Mouse (Mus musculus): ENCODE measurements around the gene Pkdrej. TPM values are rescaled to one million over a fixed set of nuclear protein-coding genes. Genes with fewer than 3 reads are reported as not detected.

The Pkdrej gene
- polyA plus RNA-seq, 1 experiment = 0.25 TPM

- Histone ChIP-seq H3K4me3 (replicated peaks; ENCODE audit: insufficient read depth, low read depth, low read length) (no peak overlapping the region), H3K27ac (ENCODE audit: insufficient read depth, low read length) (no peak overlapping the region), H3K4me1 (ENCODE audit: control insufficient read depth, insufficient read depth, low read length) (no peaks in the 10 kb centered on the region), H3K27me3 (ENCODE audit: control insufficient read depth, insufficient read depth, low read length) (no peaks in the 10 kb centered on the region)
- no peak for DNase-seq
- TF ChIP-seq CTCF (IDR thresholded peaks at IDR 0.05; ENCODE audit: borderline replicate concordance, insufficient read depth, low read depth, low read length) (no peak), POLR2A (IDR thresholded peaks at IDR 0.05; ENCODE audit: borderline replicate concordance, insufficient read depth, low read length) (no peak)
- WGBS = 52% methylated on average over 3 of the region's 3 CpGs
These were observed 56.5 kb downstream of the Pkdrej start for GRCm38 (mm10) chr15:85765022-85765421.

Other genes with a start within 250 kb of the Pkdrej start
- 11.1 and 14.7 TPM in 2 replicates for gene Wnt7b, start 239.3 kb downstream of the Pkdrej start, polyA plus RNA-seq (2012; rRNA removed)
- 1.1 and 1.5 TPM in 2 replicates for gene Ppara, start 86.8 kb downstream of the Pkdrej start, polyA plus RNA-seq (2012; rRNA removed)
- gene Cdpf1, start 10.0 kb downstream of the Pkdrej start, polyA plus RNA-seq (2012; rRNA removed) = 21.6 and 24.1 TPM in 2 replicates
- gene Ttc38, start 10.6 kb upstream of the Pkdrej start, polyA plus RNA-seq (2012; rRNA removed) = 5.1 and 6.1 TPM in 2 replicates
- gene Gtse1, start 38.0 kb upstream of the Pkdrej start, polyA plus RNA-seq (2012; rRNA removed) = 0.64 and 0.79 TPM in 2 replicates
- gene Trmu, start 57.6 kb upstream of the Pkdrej start, polyA plus RNA-seq (2012; rRNA removed) = 72.9 and 73.4 TPM in 2 replicates
- gene Celsr1, start 212.0 kb upstream of the Pkdrej start, polyA plus RNA-seq (2012; rRNA removed) = 0.49 and 0.60 TPM in 2 replicates
- 36.0 and 40.4 TPM in 2 replicates for gene Gramd4, start 236.0 kb upstream of the Pkdrej start, polyA plus RNA-seq (2012; rRNA removed)